Mouse (Mus musculus) ES-Bruce4 (cell line): Measurements from ENCODE around the gene Cnksr1.

Experiments
- CTCF ChIP-seq: IDR thresholded peaks from one replicate; pipeline ENCODE4 v1.8.1; 2011; ENCODE audit warnings: low read depth, low read length
- EP300 ChIP-seq: IDR thresholded peaks from 2 replicates; pipeline ENCODE4 v1.6.1; 2011; ENCODE audit warnings: low read depth, low read length; ENCODE audit not compliant: insufficient read depth
- POLR2A ChIP-seq: IDR thresholded peaks from one replicate; pipeline ENCODE4 v1.8.1; 2011; ENCODE audit warnings: low read length; ENCODE audit not compliant: insufficient read depth

GRCm38 (mm10) chr4:134206488-134207053 lies 31.6 kb downstream of the Cnksr1 start:
- TF ChIP-seq POLR2A = no peak
- TF ChIP-seq CTCF = no peak
- no peak for TF ChIP-seq EP300
